Mouse (Mus musculus): ENCODE data around the gene Capza1.
"Not testable (repeated sequence)": the region's sequence is repeated elsewhere in the genome, so short reads cannot be mapped to it uniquely, and the experiment has no call there.

The Capza1 gene

GRCm38 (mm10) chr3:104817481-104817990, 46.8 kb downstream of the Capza1 start:
- DNase-seq (ENCODE audit: low spot score) = peak; percentile 43

GRCm38 (mm10) chr3:104816130-104816529, 48.2 kb downstream of the Capza1 start:
- no peak for DNase-seq (ENCODE audit: low spot score)

GRCm38 (mm10) chr3:104815346-104815745, 49.0 kb downstream of the Capza1 start:
- DNase-seq (ENCODE audit: low spot score) = no peak

GRCm38 (mm10) chr3:104814746-104815145, 49.6 kb downstream of the Capza1 start:
- no peak for DNase-seq (ENCODE audit: low spot score)

GRCm38 (mm10) chr3:104813227-104813626, 51.1 kb downstream of the Capza1 start:
- DNase-seq (ENCODE audit: low spot score) = not testable (repeated sequence)

GRCm38 (mm10) chr3:104812254-104812653, 52.1 kb downstream of the Capza1 start:
- DNase-seq (ENCODE audit: low spot score) = no peak

GRCm38 (mm10) chr3:104811752-104812151, 52.6 kb downstream of the Capza1 start:
- DNase-seq (ENCODE audit: low spot score) = no peak

GRCm38 (mm10) chr3:104805539-104805938, 58.8 kb downstream of the Capza1 start:
- DNase-seq (ENCODE audit: low spot score) = no peak

- DNase-seq (ENCODE audit: low spot score) = no peak
These were observed 60.0 kb downstream of the Capza1 start for GRCm38 (mm10) chr3:104804312-104804711.

- no peak for DNase-seq (ENCODE audit: low spot score)
These were observed 62.8 kb downstream of the Capza1 start for GRCm38 (mm10) chr3:104801481-104801880.

- no peak for DNase-seq (ENCODE audit: low spot score)
These were observed 63.6 kb downstream of the Capza1 start for GRCm38 (mm10) chr3:104800681-104801080.

- no peak for DNase-seq (ENCODE audit: low spot score)
These were observed 67.7 kb downstream of the Capza1 start for GRCm38 (mm10) chr3:104796430-104797082.

- DNase-seq (ENCODE audit: low spot score) = no peak
These were observed 68.5 kb downstream of the Capza1 start for GRCm38 (mm10) chr3:104795661-104796340.

- DNase-seq (ENCODE audit: low spot score) = no peak
These were observed 69.3 kb downstream of the Capza1 start for GRCm38 (mm10) chr3:104794953-104795470.

GRCm38 (mm10) chr3:104793871-104794828, 70.2 kb downstream of the Capza1 start:
- peak; percentile 75 for DNase-seq (ENCODE audit: low spot score)

GRCm38 (mm10) chr3:104792360-104793270, 71.7 kb downstream of the Capza1 start:
- no peak for DNase-seq (ENCODE audit: low spot score)

- DNase-seq (ENCODE audit: low spot score) = no peak
These were observed 72.6 kb downstream of the Capza1 start for GRCm38 (mm10) chr3:104791671-104792070.

GRCm38 (mm10) chr3:104791017-104791416, 73.3 kb downstream of the Capza1 start:
- DNase-seq (ENCODE audit: low spot score) = no peak

- DNase-seq (ENCODE audit: low spot score) = peak; percentile 56
These were observed 73.8 kb downstream of the Capza1 start for GRCm38 (mm10) chr3:104790401-104790937.

GRCm38 (mm10) chr3:104789822-104790221, 74.5 kb downstream of the Capza1 start:
- no peak for DNase-seq (ENCODE audit: low spot score)

GRCm38 (mm10) chr3:104789312-104789605, 75.0 kb downstream of the Capza1 start:
- DNase-seq (ENCODE audit: low spot score) = no peak

Measured in ovary, adult 18-20 months (tissue).